Mouse (Mus musculus) B cell, adult 67 days (primary cell): ENCODE results near the gene Pitpnb. TPM values are rescaled to one million over a fixed set of nuclear protein-coding genes. Genes with fewer than 3 reads are reported as not detected.

Experiments used
- total RNA-seq, 2 experiments: library from RNA; stranded (reverse); gene quantifications; 4 replicates each; pipeline ENCODE4 v1.2.4; 2023

Gene Pitpnb
- 10 to 100 TPM; 52.5 to 59.4 TPM for total RNA-seq

GRCm38 (mm10) chr5:111330417-111331098, at the start of gene Pitpnb:
Pitpnb (plus strand) TSS chr5:111330763.

GRCm38 (mm10) chr5:111416591-111417374, 86.2 kb downstream of the Pitpnb start, which contains the start of gene Mn1:
Mn1 (plus strand) TSS chr5:111417362.

Other genes with a start within 250 kb of the Pitpnb start
- gene Mn1, start 86.6 kb downstream of the Pitpnb start, total RNA-seq = under 1 TPM; 0.18 to 0.32 TPM